Comparison of ENCODE assay signal across 22 mouse cellular contexts in the genomic region with DNA sequence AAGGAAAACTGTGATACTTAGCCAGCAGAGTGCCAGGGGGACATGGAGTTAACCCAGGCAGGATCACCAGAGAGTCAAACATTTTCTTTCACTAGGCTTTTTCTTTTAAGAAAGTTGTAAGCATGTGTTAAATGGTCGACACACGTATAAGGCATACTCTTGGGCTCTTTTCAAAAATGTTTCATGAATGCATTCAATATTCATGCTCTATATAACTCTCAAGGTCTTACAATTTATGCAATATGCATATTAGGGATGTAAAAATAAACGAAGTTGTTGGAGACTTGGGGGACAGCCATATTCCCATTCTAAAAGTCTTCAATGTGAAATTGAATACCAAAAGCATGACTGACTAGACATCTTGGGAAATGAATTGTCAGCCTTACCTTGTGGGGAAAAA. TPM values are rescaled to one million over a fixed set of nuclear protein-coding genes. Genes with fewer than 3 reads are reported as not detected.
DNase-seq lines count a peak whose midpoint lies in the region; ATAC-seq and TF ChIP-seq lines count a peak whose summit lies in the region.
"Had no signal": no experiment of that assay in that cellular context is flagged by ENCODE, and none has a peak within 500 bp of the region (broad histone marks: within the 10 kb centered on the region; RNA-seq: fewer than 3 reads in every experiment).

No protein-coding gene starts in this region.

- H3K36me3 ChIP-seq in forebrain, postnatal 0 days (ENCODE audit: insufficient read depth), result no peaks in the 10 kb centered on the region
- no peaks in the 10 kb centered on the region for H3K36me3 ChIP-seq in forebrain, embryonic 14.5 days (ENCODE audit: control insufficient read depth, insufficient read depth, low read length)
- H3K36me3 ChIP-seq: G1E had no signal

- ATAC-seq in forebrain, postnatal 0 days, result peak; percentile 51; the same call in 1 of the 2 replicates
- ATAC-seq in forebrain, embryonic 14.5 days, result no peak
- ATAC-seq in frontal cortex, adult (ENCODE audit: low TSS enrichment), result peak; percentile 56
- ATAC-seq: activated CD4-positive, CD25-positive, alpha-beta regulatory T cell, adult 4 months; CD4-positive, CD25-positive, alpha-beta regulatory T cell, adult 4 months; Patski had no signal

- H3K27ac ChIP-seq in forebrain, postnatal 0 days (ENCODE audit: low read depth, low read length), result no peak overlapping the region
- H3K27ac ChIP-seq in forebrain, embryonic 14.5 days (ENCODE audit: low read depth, low read length), result no peak overlapping the region

- no peaks in the 10 kb centered on the region for H3K27me3 ChIP-seq in forebrain, postnatal 0 days (ENCODE audit: insufficient read depth, low read length)
- H3K27me3 ChIP-seq in forebrain, embryonic 14.5 days (replicated peaks; ENCODE audit: control insufficient read depth, insufficient read depth, low read length), result no peaks in the 10 kb centered on the region
- H3K27me3 ChIP-seq: CH12.LX had no signal

- no peak overlapping the region for H3K4me3 ChIP-seq in forebrain, postnatal 0 days (ENCODE audit: low read depth, low read length)
- H3K4me3 ChIP-seq in forebrain, embryonic 14.5 days (ENCODE audit: low read depth, low read length), result no peak overlapping the region

- H3K4me1 ChIP-seq in forebrain, postnatal 0 days (ENCODE audit: insufficient read depth), result no peaks in the 10 kb centered on the region
- H3K4me1 ChIP-seq in forebrain, embryonic 14.5 days (ENCODE audit: control insufficient read depth, insufficient read depth, low read length), result no peaks in the 10 kb centered on the region

- 69% methylated on average over 3 of the region's 3 CpGs for WGBS in forebrain, postnatal 0 days
- 81% methylated on average over 3 of the region's 3 CpGs for WGBS in forebrain, embryonic 14.5 days

- no peak for DNase-seq in forebrain, postnatal 0 days
- DNase-seq in forebrain, embryonic 14.5 days (ENCODE audit: low spot score), result no peak
- no peak for DNase-seq in frontal cortex, postnatal 25 days (ENCODE audit: low spot score in 2 of 2)
- DNase-seq: adrenal gland, adult 2 months; adrenal gland, adult 8-10 months; adrenal gland, postnatal 10 days; adrenal gland, postnatal 14 days; adrenal gland, postnatal 25 days; adrenal gland, postnatal 36 days; B cell, adult 2 months; cerebellum, adult 11 months; cerebellum, adult 11-12 months; cerebellum, adult 18-20 months had no signal

- no peak overlapping the region for H3K9ac ChIP-seq in forebrain, postnatal 0 days
- no peak overlapping the region for H3K9ac ChIP-seq in forebrain, embryonic 14.5 days (ENCODE audit: low read length)

- TF ChIP-seq CTCF in forebrain, postnatal 0 days (IDR thresholded peaks at IDR 0.05; ENCODE audit: low read depth), result no peak

- no peak overlapping the region for H3K4me2 ChIP-seq in forebrain, postnatal 0 days (ENCODE audit: low read depth)
- no peak overlapping the region for H3K4me2 ChIP-seq in forebrain, embryonic 14.5 days (ENCODE audit: low read length)

- no peaks in the 10 kb centered on the region for H3K9me3 ChIP-seq in forebrain, postnatal 0 days (ENCODE audit: low read length)
- H3K9me3 ChIP-seq in forebrain, embryonic 14.5 days (replicated peaks; ENCODE audit: control insufficient read depth, low read length), result no peaks in the 10 kb centered on the region
- H3K9me3 ChIP-seq: G1E had no signal

RNA-seq across cellular contexts. Expression of a gene that starts 32.5 kb away (rescaled TPM):
- total RNA-seq in forebrain, postnatal 0 days (2014; rRNA removed), result not detected in 2 replicates
- not detected in 2 replicates for polyA plus RNA-seq in forebrain, postnatal 0 days (2015; fragmentation: Nextera tagmentation; extraction: Ambion mirVana)
- not detected in 2 replicates for polyA plus RNA-seq in forebrain, embryonic 14.5 days (2014; fragmentation: Nextera tagmentation; extraction: Ambion mirVana)
- total RNA-seq: adrenal gland, adult 18-20 months; adrenal gland, adult 2 months; adrenal gland, postnatal 10 days; adrenal gland, postnatal 14 days; adrenal gland, postnatal 25 days; adrenal gland, postnatal 36 days; MEL had no signal
- polyA plus RNA-seq: adrenal gland, adult 2 months; brain, embryonic 14.5 days; CD4-positive, CD25-positive, alpha-beta regulatory T cell, adult 4 months; G1E; Patski had no signal
